Mouse (Mus musculus) adrenal gland, adult (tissue): ENCODE results near the gene Tspan13.

Source experiments
- DNase-seq, 2 experiments: peaks; one replicate each; pipeline ENCODE4 v3.0.0; 2022 to 2023; ENCODE audit warnings: low spot score in 1 of 2; ENCODE audit not compliant: inconsistent age in 2 of 2

Gene Tspan13

GRCm38 (mm10) chr12:36042348-36042778 lies at the start of gene Tspan13:
Tspan13 (minus strand) TSS chr12:36042500.
- peak; percentile 85 to 92 for DNase-seq

- no peak for DNase-seq
Observed at GRCm38 (mm10) chr12:36091964-36092363, 49.7 kb upstream of the Tspan13 start.

DNA sequence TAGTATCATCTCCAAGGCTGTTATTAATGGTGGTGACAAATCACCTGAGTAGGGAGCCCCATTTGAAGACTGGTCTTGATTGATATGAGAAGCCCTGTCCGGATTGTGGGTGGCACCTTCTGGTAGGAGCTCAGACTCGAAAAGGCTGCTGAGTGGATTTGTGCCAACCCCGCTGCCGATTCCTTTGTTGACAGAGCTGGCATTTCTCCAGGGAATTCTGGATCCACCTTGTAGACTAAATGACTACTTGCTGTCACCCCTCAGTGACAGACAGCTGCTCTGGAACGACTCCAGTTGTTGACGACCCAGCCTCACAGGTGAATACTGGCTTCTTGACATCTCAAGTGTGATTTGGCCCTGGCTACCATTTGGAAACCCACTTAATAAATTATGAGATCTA lies 46.9 kb upstream of the Tspan13 start:
- no peak for DNase-seq

GRCm38 (mm10) chr12:36088804-36089203 lies 46.5 kb upstream of the Tspan13 start:
- no peak for DNase-seq

DNA sequence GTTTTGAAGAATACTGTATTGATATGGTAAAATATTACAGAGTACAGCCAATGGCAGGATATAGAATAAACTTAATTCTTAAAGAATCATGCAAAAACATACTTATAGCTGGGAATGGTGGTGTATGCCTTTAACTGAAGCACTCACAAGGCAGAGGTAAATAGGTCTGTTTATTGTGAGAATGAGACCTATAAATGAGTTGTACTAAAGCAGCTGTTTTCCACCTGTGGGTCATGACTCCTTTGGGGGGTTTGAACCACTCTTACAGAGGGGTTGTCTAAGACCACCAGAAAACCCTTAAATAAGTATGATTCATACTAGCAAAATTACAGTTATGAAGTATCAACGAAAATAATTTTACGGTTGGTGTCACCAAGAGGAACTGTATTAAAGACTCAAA lies 43.1 kb upstream of the Tspan13 start:
- DNase-seq: no peak

- no peak for DNase-seq
Observed at GRCm38 (mm10) chr12:36078101-36078899, 36.0 kb upstream of the Tspan13 start.

GRCm38 (mm10) chr12:36072860-36073259 lies 30.6 kb upstream of the Tspan13 start:
- DNase-seq: no peak

DNA sequence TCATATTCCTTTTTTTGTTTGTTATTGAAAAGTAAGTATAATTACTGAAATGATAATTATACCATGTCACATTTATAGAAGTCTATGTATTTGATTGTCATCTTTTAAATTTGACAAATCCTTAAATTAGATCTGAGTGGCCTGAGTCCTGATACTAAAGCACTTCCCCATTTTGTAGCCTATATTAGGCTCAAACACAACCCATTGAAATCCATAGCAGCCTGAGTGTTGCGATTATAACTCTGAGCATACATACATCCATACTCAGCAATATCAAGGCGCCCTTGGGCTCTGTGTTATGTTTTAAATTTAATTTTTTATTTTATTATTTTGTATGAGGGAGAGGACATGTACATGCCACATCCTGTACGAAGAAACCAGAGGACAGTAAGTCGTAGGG lies 27.9 kb upstream of the Tspan13 start:
- no peak for DNase-seq

- DNase-seq: no peak
Observed at GRCm38 (mm10) chr12:36067538-36067937, 25.2 kb upstream of the Tspan13 start.

DNA sequence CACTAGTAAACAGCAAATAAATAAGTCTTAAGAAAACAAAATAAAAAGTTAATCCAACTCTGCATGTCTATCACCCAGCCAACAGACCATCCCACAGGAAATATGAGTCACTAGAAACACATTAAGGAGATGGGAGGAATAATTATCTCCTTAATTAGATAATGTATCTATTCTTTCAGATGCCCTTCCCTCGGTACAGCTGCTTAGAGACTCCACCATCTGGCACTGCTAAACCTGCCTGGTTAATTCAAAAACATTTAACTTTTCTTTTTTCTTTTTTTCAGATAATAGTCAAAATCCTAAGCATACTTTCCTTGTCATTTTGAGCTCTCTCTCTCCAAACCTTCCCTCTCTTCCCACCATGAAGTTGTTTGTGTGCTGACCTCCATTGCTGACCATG lies 23.6 kb upstream of the Tspan13 start:
- DNase-seq: no peak

DNA sequence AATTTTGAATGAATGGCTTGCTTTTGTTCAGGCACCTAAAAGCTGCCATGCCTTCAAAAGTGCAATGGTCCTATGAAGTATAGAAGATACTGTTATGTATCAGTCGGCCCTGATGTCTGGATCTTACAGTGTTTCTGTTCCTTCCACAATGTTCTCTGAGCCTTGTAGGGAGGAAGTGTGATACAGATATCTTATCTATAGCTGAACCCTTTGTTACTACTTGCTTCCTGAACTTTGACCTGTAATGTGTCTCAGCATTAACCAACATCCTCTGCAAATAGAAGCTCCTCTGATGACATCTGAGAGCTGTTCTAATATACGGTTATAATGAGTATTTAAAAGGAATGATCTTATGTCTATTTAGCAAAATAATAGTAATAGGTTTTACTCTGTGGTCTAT lies 15.4 kb upstream of the Tspan13 start:
- DNase-seq: no peak

- DNase-seq: no peak
Observed at GRCm38 (mm10) chr12:36050276-36050675, 8.0 kb upstream of the Tspan13 start.

DNA sequence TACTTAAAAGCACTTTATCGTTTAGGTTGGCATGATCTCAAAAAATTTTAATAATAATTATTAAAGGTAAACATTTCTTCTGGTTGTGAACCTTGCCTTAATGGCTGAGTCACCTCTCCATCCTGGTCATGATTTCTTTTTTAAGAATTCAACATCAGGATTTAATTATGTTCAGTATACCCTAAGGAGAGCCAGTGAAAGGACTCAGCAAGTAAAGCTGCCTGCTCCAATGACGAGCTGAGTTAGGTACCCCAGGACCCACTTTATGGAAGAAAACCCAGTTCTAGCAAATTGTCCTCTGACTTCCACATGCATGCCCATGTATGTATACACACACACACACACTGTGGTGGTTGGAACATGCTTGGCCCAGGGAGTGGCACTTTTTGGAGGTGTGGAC lies 5.3 kb upstream of the Tspan13 start:
- no peak for DNase-seq

DNA sequence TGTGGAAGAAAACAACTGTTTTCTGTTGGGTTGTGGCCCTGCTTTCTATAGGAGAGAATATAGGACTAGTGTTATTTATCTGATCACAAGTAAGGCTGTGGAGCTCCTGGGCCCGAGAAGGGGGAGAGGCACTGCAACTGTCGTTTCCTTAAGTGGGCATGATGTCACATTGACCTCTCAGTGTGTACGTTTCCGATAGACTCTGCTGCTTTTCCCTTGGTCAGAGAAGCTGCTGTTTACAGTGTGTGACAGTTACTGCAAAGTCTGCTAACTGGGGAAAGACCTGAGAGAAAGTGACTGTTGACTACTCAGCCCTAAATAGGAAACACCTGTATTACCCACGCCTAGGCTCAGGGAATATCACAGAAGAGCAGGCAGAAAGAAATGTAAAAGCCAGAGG lies 3.9 kb upstream of the Tspan13 start:
- DNase-seq: no peak

DNA sequence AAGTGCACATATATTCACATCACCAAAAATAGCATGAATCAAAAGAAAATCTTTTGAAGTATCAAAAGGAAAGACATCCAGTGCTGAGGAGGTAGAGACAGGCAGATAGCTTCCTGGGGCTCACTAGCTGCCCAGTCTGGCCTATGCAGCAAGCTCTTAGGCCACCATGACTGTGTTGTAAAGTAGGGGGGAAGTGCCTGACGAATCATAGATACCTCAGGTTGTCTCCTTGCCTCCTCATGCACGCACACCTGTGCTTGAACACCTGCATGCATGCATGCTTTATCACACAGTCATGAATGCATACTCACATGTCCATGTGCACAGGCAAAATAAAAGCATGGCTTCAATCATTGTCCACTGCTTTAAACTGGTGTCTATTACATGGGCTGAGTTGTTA lies 2.4 kb upstream of the Tspan13 start:
- DNase-seq: no peak

GRCm38 (mm10) chr12:36041703-36042347 lies 475 bp downstream of the Tspan13 start:
- peak; percentile 29 to 71 for DNase-seq

DNA sequence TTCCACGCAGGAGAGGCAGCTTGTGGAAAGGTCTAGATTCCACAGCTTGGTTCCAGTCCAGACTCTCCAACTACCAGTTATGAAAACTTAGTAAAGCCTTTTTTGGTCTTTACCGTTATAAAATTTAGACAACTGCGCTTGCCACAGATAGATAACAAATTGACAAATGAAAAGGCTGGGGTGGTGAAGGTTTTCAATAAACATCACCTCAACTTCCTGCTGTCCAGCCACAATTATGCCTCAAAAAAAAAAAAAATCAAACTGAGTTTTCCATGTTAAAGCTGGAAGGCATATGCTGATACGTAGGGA lies 1.1 kb downstream of the Tspan13 start:
- DNase-seq: no peak

DNA sequence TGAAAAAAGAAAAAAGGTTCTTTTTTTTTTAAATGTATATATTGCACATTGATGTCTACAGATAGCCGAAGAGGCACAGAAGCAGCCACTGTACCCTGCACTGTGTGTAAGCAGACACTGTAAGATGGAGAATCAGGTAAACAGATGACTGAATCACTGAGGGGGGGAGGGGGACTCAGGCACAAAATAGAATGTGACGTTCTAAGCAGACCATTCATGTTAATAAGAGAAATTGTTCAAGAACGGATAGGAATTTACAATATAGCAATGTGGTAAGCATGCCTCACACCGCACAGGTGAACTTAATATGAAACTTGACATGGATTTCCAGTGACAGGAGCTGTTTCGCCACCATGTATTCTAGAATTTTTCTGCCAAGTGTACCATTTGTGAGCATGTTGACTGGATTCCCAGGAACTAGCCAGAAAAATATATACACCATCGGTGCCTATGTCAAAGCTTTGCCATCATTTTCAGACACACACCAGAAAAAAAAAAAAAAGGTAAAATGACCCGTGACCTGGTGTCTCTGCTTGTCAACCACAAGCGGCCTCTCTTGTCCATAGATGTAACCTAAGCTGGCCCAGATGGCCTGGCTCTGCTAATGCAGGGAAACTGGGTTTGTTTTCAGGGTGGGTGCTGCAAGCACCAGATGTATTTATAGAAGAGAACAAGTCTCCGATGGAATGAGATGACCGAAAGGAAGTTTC lies 1.6 kb downstream of the Tspan13 start:
- DNase-seq: peak in 1 of 2 experiments; percentile 28

DNA sequence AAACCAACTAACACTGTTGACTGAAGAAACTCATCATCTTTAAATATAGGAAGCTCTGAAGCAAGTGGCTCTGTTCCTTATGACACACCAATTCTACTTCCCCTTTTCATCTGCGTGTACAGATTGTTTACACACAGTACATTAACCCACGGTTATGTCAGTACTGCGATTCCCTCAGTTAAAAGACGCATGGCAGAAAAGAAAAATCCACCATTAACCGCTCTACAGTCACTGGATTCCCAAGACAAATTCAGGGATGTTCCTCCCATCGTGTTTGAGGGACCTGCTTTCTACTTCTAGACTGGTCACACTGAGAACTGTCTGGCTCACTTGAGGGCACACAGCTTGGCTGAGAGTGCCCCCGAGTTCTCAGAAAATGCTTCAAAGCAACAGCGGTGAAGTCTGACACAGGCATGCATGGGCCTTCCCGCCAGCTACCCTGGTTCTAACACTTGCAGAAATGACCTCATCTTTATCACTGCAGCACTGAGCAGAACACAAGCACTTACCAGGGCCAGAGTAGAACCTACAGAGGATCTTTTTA lies 2.7 kb downstream of the Tspan13 start:
- DNase-seq: peak in 1 of 2 experiments; percentile 25

DNA sequence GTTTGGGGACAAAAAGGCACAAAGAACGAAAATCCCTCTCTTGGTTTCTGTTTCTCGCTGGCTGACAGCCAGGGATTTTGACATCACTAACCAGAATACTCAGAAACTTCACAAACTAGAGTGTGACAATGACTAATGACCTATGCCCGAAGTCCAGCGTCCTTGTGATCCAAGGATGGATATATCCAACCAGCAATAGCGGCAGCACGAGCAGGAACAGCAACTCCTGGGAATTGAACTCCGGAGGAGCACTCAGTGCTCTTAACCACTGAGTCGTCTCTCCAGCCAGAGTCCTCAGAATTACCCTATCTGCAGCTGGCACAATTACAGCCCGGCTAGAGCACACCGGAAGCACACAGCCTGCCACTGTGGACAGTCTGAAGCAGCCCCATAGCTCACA lies 5.5 kb downstream of the Tspan13 start:
- peak; percentile 14 to 83 for DNase-seq

DNA sequence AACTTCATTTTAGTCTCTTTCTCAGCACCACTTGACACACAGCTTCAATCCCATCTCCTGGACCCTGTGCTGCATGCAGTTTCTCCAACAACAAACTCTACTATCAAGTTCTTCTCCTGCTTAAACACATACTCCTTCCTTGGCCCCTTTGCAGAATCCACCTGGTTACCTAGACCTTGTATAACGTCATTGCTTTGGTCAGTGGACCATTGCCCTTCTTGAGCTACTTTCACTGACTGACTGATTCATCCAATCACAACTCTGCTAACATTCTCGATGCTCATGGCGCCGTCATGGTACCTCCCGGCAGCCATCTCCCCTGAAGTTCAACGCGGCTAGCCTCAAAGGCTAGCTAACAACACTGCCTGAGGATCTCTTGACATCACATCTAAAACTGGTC lies 6.2 kb downstream of the Tspan13 start:
- DNase-seq: no peak

DNA sequence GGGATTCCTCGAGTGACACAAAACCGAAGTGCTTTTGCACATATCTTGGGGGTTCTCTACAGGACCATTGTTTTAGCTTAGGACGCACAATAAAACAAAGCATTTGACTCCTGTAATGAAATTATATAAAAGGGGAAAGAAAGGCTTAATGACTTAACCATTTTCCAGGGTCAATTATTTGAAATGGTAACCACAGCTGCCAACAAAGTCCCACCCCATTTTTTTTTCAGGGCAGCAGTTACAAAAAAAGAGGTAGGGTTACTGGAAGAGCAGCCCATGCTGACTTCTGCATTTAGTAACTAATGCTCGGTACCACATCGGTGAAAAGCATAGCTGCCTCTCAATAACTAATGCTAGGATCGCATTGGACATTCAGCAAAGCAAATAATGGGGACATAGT lies 6.8 kb downstream of the Tspan13 start:
- DNase-seq: no peak
